Mouse (Mus musculus) spleen, postnatal 10 days (tissue): ENCODE data around the gene Pip4k2a.
"Not testable (repeated sequence)": the region's sequence is repeated elsewhere in the genome, so short reads cannot be mapped to it uniquely, and the experiment has no call there.

Experiments
- DNase-seq, 2 experiments: peaks; one replicate each; pipeline ENCODE4 v3.0.0; 2021 to 2022; ENCODE audit warnings: low spot score in 2 of 2

Pip4k2a gene

GRCm38 (mm10) chr2:18897742-18898256 is 100.1 kb downstream of the Pip4k2a start:
- no peak for DNase-seq

GRCm38 (mm10) chr2:18896015-18896414 is 101.9 kb downstream of the Pip4k2a start:
- no peak for DNase-seq

- DNase-seq: not testable (repeated sequence)
These were observed 104.6 kb downstream of the Pip4k2a start for GRCm38 (mm10) chr2:18893336-18893735.

- no peak for DNase-seq
These were observed 105.9 kb downstream of the Pip4k2a start for GRCm38 (mm10) chr2:18891991-18892537.

- DNase-seq: no peak
These were observed 107.5 kb downstream of the Pip4k2a start for GRCm38 (mm10) chr2:18890227-18891001.

- no peak for DNase-seq
These were observed 113.6 kb downstream of the Pip4k2a start for GRCm38 (mm10) chr2:18884277-18884676.

GRCm38 (mm10) chr2:18874626-18875025 is 123.3 kb downstream of the Pip4k2a start:
- DNase-seq: no peak

- no peak for DNase-seq
These were observed 123.9 kb downstream of the Pip4k2a start for GRCm38 (mm10) chr2:18874063-18874462.

GRCm38 (mm10) chr2:18873440-18873839 is 124.5 kb downstream of the Pip4k2a start:
- no peak for DNase-seq

GRCm38 (mm10) chr2:18872797-18873196 is 125.1 kb downstream of the Pip4k2a start:
- peak; percentile 79 to 88 for DNase-seq

GRCm38 (mm10) chr2:18871087-18871486 is 126.8 kb downstream of the Pip4k2a start:
- DNase-seq: no peak

GRCm38 (mm10) chr2:18867069-18867468 is 130.9 kb downstream of the Pip4k2a start:
- no peak for DNase-seq

GRCm38 (mm10) chr2:18864719-18865118 is 133.2 kb downstream of the Pip4k2a start:
- DNase-seq: no peak

- peak in 1 of 2 experiments; percentile 51 for DNase-seq
These were observed 136.2 kb downstream of the Pip4k2a start for GRCm38 (mm10) chr2:18861607-18862158.

- DNase-seq: no peak
These were observed 137.2 kb downstream of the Pip4k2a start for GRCm38 (mm10) chr2:18860686-18861085.

GRCm38 (mm10) chr2:18857952-18858351 is 140.0 kb downstream of the Pip4k2a start:
- no peak for DNase-seq

- DNase-seq: no peak
These were observed 141.5 kb downstream of the Pip4k2a start for GRCm38 (mm10) chr2:18856461-18856860.

- no peak for DNase-seq
These were observed 142.7 kb downstream of the Pip4k2a start for GRCm38 (mm10) chr2:18855246-18855645.

GRCm38 (mm10) chr2:18853345-18853744 is 144.6 kb downstream of the Pip4k2a start:
- DNase-seq: no peak

- DNase-seq: no peak
These were observed 147.3 kb downstream of the Pip4k2a start for GRCm38 (mm10) chr2:18850657-18851056.

GRCm38 (mm10) chr2:18848074-18848629 is 149.8 kb downstream of the Pip4k2a start:
- no peak for DNase-seq

- no peak for DNase-seq
These were observed 155.4 kb downstream of the Pip4k2a start for GRCm38 (mm10) chr2:18842527-18842926.

GRCm38 (mm10) chr2:18841051-18841450 is 156.9 kb downstream of the Pip4k2a start:
- no peak for DNase-seq
